ENCODE assay signal across 8 mouse cellular contexts in genomic region chr14:54375916-54376315, GRCm38 (mm10). TPM values are rescaled to one million over a fixed set of nuclear protein-coding genes. Genes with fewer than 3 reads are reported as not detected.
DNase-seq lines count a peak whose midpoint lies in the region; ATAC-seq and TF ChIP-seq lines count a peak whose summit lies in the region.

No protein-coding gene starts in this region.

- no peak for ATAC-seq in kidney, embryonic 16.5 days (ENCODE audit: low FRiP score, low TSS enrichment)

- TF ChIP-seq CTCF in kidney, adult 2 months (conservative IDR thresholded peaks at IDR 0.05; ENCODE audit: insufficient read depth, insufficient read length, low read depth, low read length), result peak; percentile 73
- TF ChIP-seq CTCF in E14TG2a.4 (conservative IDR thresholded peaks at IDR 0.05; ENCODE audit: low read length), result peak; percentile 62
- peak; percentile 41; the same call in 1 of the 2 replicates for TF ChIP-seq CTCF in brain, embryonic 14.5 days (IDR thresholded peaks at IDR 0.05; ENCODE audit: borderline replicate concordance, extremely low read depth, insufficient read depth, insufficient read length)

- no peaks in the 10 kb centered on the region for H3K27me3 ChIP-seq in kidney, adult 2 months (replicated peaks; ENCODE audit: control insufficient read depth, insufficient read depth, low read length)
- no peaks in the 10 kb centered on the region for H3K27me3 ChIP-seq in kidney, embryonic 16.5 days (ENCODE audit: insufficient read depth, low read length)
- H3K27me3 ChIP-seq in E14TG2a.4 (ENCODE audit: insufficient read depth, low read length), result no peaks in the 10 kb centered on the region

- H3K36me3 ChIP-seq in kidney, adult 2 months (ENCODE audit: control insufficient read depth, insufficient read depth, low read length), result no peaks in the 10 kb centered on the region; the same call in 1 of the 2 replicates
- peaks cover 8% of the 10 kb centered on the region for H3K36me3 ChIP-seq in kidney, embryonic 16.5 days (ENCODE audit: insufficient read depth, low read length)
- peaks cover 88% of the 10 kb centered on the region for H3K36me3 ChIP-seq in E14TG2a.4 (ENCODE audit: insufficient read depth, low read length)

- H3K9me3 ChIP-seq in kidney, embryonic 16.5 days (ENCODE audit: low read length), result peaks cover 3% of the 10 kb centered on the region; the same call in 1 of the 2 replicates
- H3K9me3 ChIP-seq in E14TG2a.4 (ENCODE audit: low read length), result no peaks in the 10 kb centered on the region

- no peak overlapping the region for H3K4me2 ChIP-seq in kidney, embryonic 16.5 days (replicated peaks; ENCODE audit: low read depth, low read length)

- no peak overlapping the region for H3K4me3 ChIP-seq in kidney, adult 2 months (ENCODE audit: insufficient read depth, low read depth, low read length)
- H3K4me3 ChIP-seq in kidney, embryonic 16.5 days (ENCODE audit: low read length), result no peak overlapping the region
- no peak overlapping the region for H3K4me3 ChIP-seq in E14TG2a.4 (replicated peaks; ENCODE audit: low read length)

- no peak overlapping the region for H3K27ac ChIP-seq in kidney, adult 2 months (ENCODE audit: insufficient read depth, low read depth, low read length)
- H3K27ac ChIP-seq in kidney, embryonic 16.5 days (ENCODE audit: low read length), result no peak overlapping the region

- H3K9ac ChIP-seq in kidney, embryonic 16.5 days (replicated peaks; ENCODE audit: low read length), result no peak overlapping the region

- TF ChIP-seq POLR2A in kidney, adult 2 months (IDR thresholded peaks at IDR 0.05; ENCODE audit: low read depth, low read length), result no peak
- TF ChIP-seq POLR2A in brain, embryonic 14.5 days (IDR thresholded peaks at IDR 0.05; ENCODE audit: borderline replicate concordance, extremely low read depth, insufficient read depth, insufficient read length, poor library complexity, severe bottlenecking), result no peak

- peaks cover 14% of the 10 kb centered on the region for H3K4me1 ChIP-seq in kidney, adult 2 months (ENCODE audit: control insufficient read depth, insufficient read depth, low read length)
- peaks cover 17% of the 10 kb centered on the region for H3K4me1 ChIP-seq in kidney, embryonic 16.5 days (ENCODE audit: insufficient read depth, low read length)
- H3K4me1 ChIP-seq in E14TG2a.4 (replicated peaks; ENCODE audit: low read depth, low read length), result peaks cover 82% of the 10 kb centered on the region

- DNase-seq in kidney, adult 2 months, result peak; percentile 81
- peak; percentile 6 for DNase-seq in brain, embryonic 14.5 days (ENCODE audit: low read depth)
- DNase-seq in lung, adult 18-20 months, result peak; percentile 32 to 58
- DNase-seq in thymus, postnatal 36 days, result peak; percentile 41 to 42
- no peak for DNase-seq in urinary bladder, postnatal 14 days (ENCODE audit: low spot score)
- no peak for DNase-seq in cerebellum, adult 8-10 months

- WGBS in kidney, adult 2 months, result 36% methylated on average over 3 of the region's 3 CpGs
- WGBS in kidney, embryonic 16.5 days, result 82% methylated on average over 3 of the region's 3 CpGs

RNA-seq across cellular contexts. Expression of gene Oxa1l, which starts 15.3 kb away (rescaled TPM):
- 153 and 182 TPM in 2 replicates for polyA plus RNA-seq in kidney, adult 2 months (2012; rRNA removed)
- polyA plus RNA-seq in kidney, embryonic 16.5 days (2015; fragmentation: Nextera tagmentation; extraction: Ambion mirVana), result 60.2 and 63.7 TPM in 2 replicates
- 98.0 and 101 TPM in 2 replicates for polyA plus RNA-seq in brain, embryonic 14.5 days (2012; rRNA removed)

RNA-seq across cellular contexts. Expression of gene Slc7a7, which starts 41.7 kb away (rescaled TPM):
- polyA plus RNA-seq in kidney, adult 2 months (2012; rRNA removed), result 454 and 464 TPM in 2 replicates
- polyA plus RNA-seq in kidney, embryonic 16.5 days (2015; fragmentation: Nextera tagmentation; extraction: Ambion mirVana), result 15.7 and 15.8 TPM in 2 replicates
- polyA plus RNA-seq in brain, embryonic 14.5 days (2012; rRNA removed), result 7.2 and 8.0 TPM in 2 replicates

RNA-seq across cellular contexts. Expression of gene Mrpl52, which starts 50.8 kb away (rescaled TPM):
- 366 and 425 TPM in 2 replicates for polyA plus RNA-seq in kidney, adult 2 months (2012; rRNA removed)
- 202 and 227 TPM in 2 replicates for polyA plus RNA-seq in kidney, embryonic 16.5 days (2015; fragmentation: Nextera tagmentation; extraction: Ambion mirVana)
- polyA plus RNA-seq in brain, embryonic 14.5 days (2012; rRNA removed), result 186 and 230 TPM in 2 replicates

RNA-seq across cellular contexts. Expression of gene Mmp14, which starts 55.5 kb away (rescaled TPM):
- 37.2 and 42.1 TPM in 2 replicates for polyA plus RNA-seq in kidney, adult 2 months (2012; rRNA removed)
- 152 and 156 TPM in 2 replicates for polyA plus RNA-seq in kidney, embryonic 16.5 days (2015; fragmentation: Nextera tagmentation; extraction: Ambion mirVana)
- 80.4 and 83.8 TPM in 2 replicates for polyA plus RNA-seq in brain, embryonic 14.5 days (2012; rRNA removed)

Comparison
In these comparisons a context has a peak if more than half of its experiments do, and no peak if none do; other contexts are left out.
1. RNA of gene Slc7a7, which starts 41.7 kb away (polyA plus RNA-seq): 454 to 464 TPM in kidney, adult 2 months; 15.7 to 15.8 TPM in kidney, embryonic 16.5 days and 7.2 to 8.0 TPM in brain, embryonic 14.5 days; every median in the first group is over 10 times any median in the second.
2. DNase-seq: peak in kidney, adult 2 months (single experiment), brain, embryonic 14.5 days (single experiment), lung, adult 18-20 months (2 of 2) and thymus, postnatal 36 days (2 of 2); none in urinary bladder, postnatal 14 days (single experiment) and cerebellum, adult 8-10 months (single experiment).
3. Peak in every context shown above with its lines, with median percentiles within 50 percentile points of each other: CTCF ChIP-seq.